Mouse (Mus musculus) heart, embryonic 10.5 days (tissue): ENCODE results near the gene Olfr695. TPM values are rescaled to one million over a fixed set of nuclear protein-coding genes. Genes with fewer than 3 reads are reported as not detected.
"Not testable (repeated sequence)": the region's sequence is repeated elsewhere in the genome, so short reads cannot be mapped to it uniquely, and the experiment has no call there.

Experiments
- DNase-seq: peaks from one replicate; pipeline ENCODE4 v3.0.0-alpha.2; 2017; ENCODE audit warnings: low spot score
- H3K27ac ChIP-seq: fragments of 300-500 bp; sonication (generic); 2 replicates; pipeline ENCODE4 v1.5.1; 2016; ENCODE audit warnings: mild to moderate bottlenecking
- H3K27me3 ChIP-seq: fragments of 300-500 bp; sonication (generic); 2 replicates; pipeline ENCODE4 v1.6.1; 2016; ENCODE audit warnings: mild to moderate bottlenecking; ENCODE audit not compliant: poor library complexity, insufficient read depth, severe bottlenecking
- H3K36me3 ChIP-seq: fragments of 300-500 bp; sonication (generic); 2 replicates; pipeline ENCODE4 v1.6.1; 2016; ENCODE audit warnings: mild to moderate bottlenecking, moderate library complexity
- H3K4me1 ChIP-seq: fragments of 300-500 bp; sonication (generic); 2 replicates; pipeline ENCODE4 v1.6.1; 2016; ENCODE audit warnings: mild to moderate bottlenecking
- H3K4me3 ChIP-seq: fragments of 300-500 bp; sonication (generic); 2 replicates; pipeline ENCODE4 v1.5.1; 2016; ENCODE audit warnings: mild to moderate bottlenecking, moderate library complexity
- H3K9me3 ChIP-seq: fragments of 300-500 bp; sonication (generic); 2 replicates; pipeline ENCODE4 v1.6.1; 2016; ENCODE audit warnings: mild to moderate bottlenecking, moderate library complexity
- WGBS: fragments of 180-500 bp; shearing (Covaris S2); methylation state at CpG from one replicate; pipeline ENCODE4 v1.1.7; 2016; 5-methylcytosine and 5-hydroxymethylcytosine counted together
- polyA plus RNA-seq: library from polyadenylated mRNA; unstranded; fragments of >200 nt; fragmentation: Nextera tagmentation; extraction: Ambion mirVana; gene quantifications from 2 replicates; pipeline ENCODE4 v1.2.1, GENCODE M21; 2016

Gene Olfr695
- not detected in 2 replicates for polyA plus RNA-seq

- no peak for DNase-seq
- H3K27ac ChIP-seq: no peak within 1 kb of the TSS
- H3K4me3 ChIP-seq: no peak within 1 kb of the TSS
- H3K4me1 ChIP-seq: no peaks in the 10 kb centered on the region
- H3K9me3 ChIP-seq: no peaks in the 10 kb centered on the region
- H3K36me3 ChIP-seq: no peaks in the 10 kb centered on the region
- H3K27me3 ChIP-seq: no peaks in the 10 kb centered on the region
These were observed at the start of gene Olfr695 for GRCm38 (mm10) chr7:106716296-106716695. Gene Olfr695, minus strand, starts transcription at chr7:106716396.

- not testable (repeated sequence) for H3K36me3 ChIP-seq, H3K27ac ChIP-seq, DNase-seq, H3K4me1 ChIP-seq, H3K4me3 ChIP-seq, H3K9me3 ChIP-seq, H3K27me3 ChIP-seq
- 81% methylated on average over 2 of the region's 2 CpGs for WGBS
These were observed 44.8 kb upstream of the Olfr695 start for GRCm38 (mm10) chr7:106761008-106761407.

GRCm38 (mm10) chr7:106758800-106759199, 42.6 kb upstream of the Olfr695 start:
- no peak for DNase-seq
- 89% methylated on average over 2 of the region's 2 CpGs for WGBS
- H3K4me1 ChIP-seq: no peaks in the 10 kb centered on the region
- H3K36me3 ChIP-seq: no peaks in the 10 kb centered on the region
- no peak overlapping the region for H3K27ac ChIP-seq
- H3K27me3 ChIP-seq: no peaks in the 10 kb centered on the region
- no peak overlapping the region for H3K4me3 ChIP-seq
- no peaks in the 10 kb centered on the region for H3K9me3 ChIP-seq

- Histone ChIP-seq H3K36me3 (no peaks in the 10 kb centered on the region), H3K4me3 (no peak within 1 kb of the TSS), H3K9me3 (0 out of 2 replicates have a peak, but pooled peaks cover 3% of the 10 kb centered on the region), H3K27me3 (no peaks in the 10 kb centered on the region), H3K4me1 (no peaks in the 10 kb centered on the region), H3K27ac (no peak within 1 kb of the TSS)
- no peak for DNase-seq
These were observed 39.1 kb upstream of the Olfr695 start, which contains the start of gene Olfr698 for GRCm38 (mm10) chr7:106755297-106755696. Gene Olfr698, minus strand, starts transcription at chr7:106755397.

GRCm38 (mm10) chr7:106745811-106746210, 29.6 kb upstream of the Olfr695 start:
- Histone ChIP-seq H3K4me3 (no peak overlapping the region), H3K27ac (no peak overlapping the region), H3K4me1 (no peaks in the 10 kb centered on the region), H3K27me3 (no peaks in the 10 kb centered on the region), H3K9me3 (no peaks in the 10 kb centered on the region), H3K36me3 (no peaks in the 10 kb centered on the region)
- WGBS: 86% methylated on average over 5 of the region's 5 CpGs
- DNase-seq: no peak

- no peak within 1 kb of the TSS for H3K4me3 ChIP-seq
- no peaks in the 10 kb centered on the region for H3K4me1 ChIP-seq
- DNase-seq: no peak
- H3K27me3 ChIP-seq: no peaks in the 10 kb centered on the region
- no peak within 1 kb of the TSS for H3K27ac ChIP-seq
- WGBS: 88% methylated on average over 1 of the region's 1 CpGs
- H3K36me3 ChIP-seq: no peaks in the 10 kb centered on the region
- no peaks in the 10 kb centered on the region for H3K9me3 ChIP-seq
These were observed 26.1 kb upstream of the Olfr695 start, which contains the start of gene Olfr697 for GRCm38 (mm10) chr7:106742343-106742742. Gene Olfr697, minus strand, starts transcription at chr7:106742443.

- H3K9me3 ChIP-seq: no peaks in the 10 kb centered on the region
- H3K4me1 ChIP-seq: no peaks in the 10 kb centered on the region
- H3K27me3 ChIP-seq: no peaks in the 10 kb centered on the region
- H3K27ac ChIP-seq: no peak overlapping the region
- no peak for DNase-seq
- no peaks in the 10 kb centered on the region for H3K36me3 ChIP-seq
- H3K4me3 ChIP-seq: no peak overlapping the region
These were observed 20.8 kb upstream of the Olfr695 start for GRCm38 (mm10) chr7:106737028-106737427.

- DNase-seq: no peak
- no peaks in the 10 kb centered on the region for H3K9me3 ChIP-seq
- WGBS: 69% methylated on average over 2 of the region's 2 CpGs
- no peaks in the 10 kb centered on the region for H3K36me3 ChIP-seq
- no peaks in the 10 kb centered on the region for H3K4me1 ChIP-seq
- no peaks in the 10 kb centered on the region for H3K27me3 ChIP-seq
- no peak overlapping the region for H3K4me3 ChIP-seq
- no peak overlapping the region for H3K27ac ChIP-seq
These were observed 17.5 kb upstream of the Olfr695 start for GRCm38 (mm10) chr7:106733717-106734116.

GRCm38 (mm10) chr7:106725654-106726053, 9.5 kb upstream of the Olfr695 start:
- not testable (repeated sequence) for DNase-seq, H3K27me3 ChIP-seq, H3K27ac ChIP-seq

GRCm38 (mm10) chr7:106711463-106711862, 4.7 kb downstream of the Olfr695 start:
- 79% methylated on average over 6 of the region's 6 CpGs for WGBS
- no peak for DNase-seq
- no peak overlapping the region for H3K27ac ChIP-seq
- no peaks in the 10 kb centered on the region for H3K4me1 ChIP-seq
- H3K9me3 ChIP-seq: no peaks in the 10 kb centered on the region
- H3K27me3 ChIP-seq: no peaks in the 10 kb centered on the region
- no peak overlapping the region for H3K4me3 ChIP-seq
- no peaks in the 10 kb centered on the region for H3K36me3 ChIP-seq

More at GRCm38 (mm10) chr7:106725654-106726053, 9.5 kb upstream of the Olfr695 start:
- not testable (repeated sequence) for H3K9me3 ChIP-seq, H3K4me3 ChIP-seq, H3K4me1 ChIP-seq, H3K36me3 ChIP-seq
- 79% methylated on average over 2 of the region's 2 CpGs for WGBS

- 89% methylated on average over 10 of the region's 10 CpGs for whole genome bisulfite sequencing
- DNase-seq, H3K36me3 ChIP-seq, H3K27ac ChIP-seq, H3K27me3 ChIP-seq, H3K4me1 ChIP-seq, H3K9me3 ChIP-seq, H3K4me3 ChIP-seq: not testable (repeated sequence)
These were observed 8.5 kb downstream of the Olfr695 start for GRCm38 (mm10) chr7:106707705-106708104.

- H3K27me3 ChIP-seq: no peaks in the 10 kb centered on the region
- H3K4me1 ChIP-seq: no peaks in the 10 kb centered on the region
- DNase-seq: no peak
- no peak overlapping the region for H3K27ac ChIP-seq
- no peaks in the 10 kb centered on the region for H3K9me3 ChIP-seq
- no peak overlapping the region for H3K4me3 ChIP-seq
- 68% methylated on average over 1 of the region's 1 CpGs for WGBS
- H3K36me3 ChIP-seq: no peaks in the 10 kb centered on the region
These were observed 19.3 kb downstream of the Olfr695 start for GRCm38 (mm10) chr7:106696891-106697290.

- no peaks in the 10 kb centered on the region for H3K27me3 ChIP-seq
- no peaks in the 10 kb centered on the region for H3K36me3 ChIP-seq
- no peak overlapping the region for H3K27ac ChIP-seq
- H3K4me3 ChIP-seq: no peak overlapping the region
- WGBS: 61% methylated on average over 3 of the region's 3 CpGs
- H3K4me1 ChIP-seq: no peaks in the 10 kb centered on the region
- no peak for DNase-seq
- no peaks in the 10 kb centered on the region for H3K9me3 ChIP-seq
These were observed 23.2 kb downstream of the Olfr695 start for GRCm38 (mm10) chr7:106692976-106693375.

GRCm38 (mm10) chr7:106691714-106692113, 24.5 kb downstream of the Olfr695 start, which contains the start of gene Olfr694:
Gene Olfr694, minus strand, starts transcription at chr7:106691814.
- H3K4me3 ChIP-seq: no peak within 1 kb of the TSS
- DNase-seq: no peak
- H3K9me3 ChIP-seq: no peaks in the 10 kb centered on the region
- no peaks in the 10 kb centered on the region for H3K27me3 ChIP-seq
- WGBS: 95% methylated on average over 1 of the region's 1 CpGs
- no peak within 1 kb of the TSS for H3K27ac ChIP-seq
- no peaks in the 10 kb centered on the region for H3K4me1 ChIP-seq
- H3K36me3 ChIP-seq: no peaks in the 10 kb centered on the region
